Mouse (Mus musculus): ENCODE data around the gene Ctnnbip1. TPM values are rescaled to one million over a fixed set of nuclear protein-coding genes. Genes with fewer than 3 reads are reported as not detected.
A peak's percentile ranks its signal among the peaks of the same experiment; 100 is the strongest.

Gene Ctnnbip1
- 10 to 100 TPM; 40.3 to 41.9 TPM for total RNA-seq (2021)

- peak; percentile 93 to 98 for DNase-seq (ENCODE audit: low spot score in 2 of 2)
- intact Hi-C loops (cut with DNase I) = no loop called here
These were observed at the start of gene Ctnnbip1 for GRCm38 (mm10) chr4:149517868-149518340. Gene Ctnnbip1, plus strand, starts transcription at chr4:149518236.

GRCm38 (mm10) chr4:149469557-149469956, 48.5 kb upstream of the Ctnnbip1 start:
- intact Hi-C loops (cut with DNase I) = no loop called here
- DNase-seq (ENCODE audit: low spot score in 2 of 2) = no peak

GRCm38 (mm10) chr4:149475096-149475495, 42.9 kb upstream of the Ctnnbip1 start:
- DNase-seq (ENCODE audit: low spot score in 2 of 2) = no peak
- intact Hi-C loops (cut with DNase I) = no loop called here

GRCm38 (mm10) chr4:149477078-149477477, 41.0 kb upstream of the Ctnnbip1 start, which contains the start of gene Tmem274:
Gene Tmem274, plus strand, starts transcription at chr4:149477378.
- DNase-seq (ENCODE audit: low spot score in 2 of 2) = no peak
- intact Hi-C loops (cut with DNase I) = no loop called here

GRCm38 (mm10) chr4:149484566-149484965, 33.5 kb upstream of the Ctnnbip1 start:
- intact Hi-C loops (cut with DNase I) = no loop called here
- peak in 1 of 2 experiments; percentile 23 for DNase-seq (ENCODE audit: low spot score in 2 of 2)

- intact Hi-C loops (cut with DNase I) = loop anchor here (5.0 kb wide), 1 partner anchor 57 kb away; no protein-coding TSS in a partner anchor
- DNase-seq (ENCODE audit: low spot score in 2 of 2) = peak; percentile 92 to 94
These were observed 32.8 kb upstream of the Ctnnbip1 start, which contains the start of the genes Nmnat1 and Lzic for GRCm38 (mm10) chr4:149485053-149485824. Gene Nmnat1, minus strand, starts transcription at chr4:149485202. Gene Lzic, plus strand, starts transcription at chr4:149485229.

GRCm38 (mm10) chr4:149485825-149486206, 32.2 kb upstream of the Ctnnbip1 start:
- intact Hi-C loops (cut with DNase I) = loop anchor here (5.0 kb wide), 1 partner anchor 56 kb away; no protein-coding TSS in a partner anchor
- DNase-seq (ENCODE audit: low spot score in 2 of 2) = peak; percentile 10 to 33

- intact Hi-C loops (cut with DNase I) = loop anchor here (5.0 kb wide), 1 partner anchor 55 kb away; no protein-coding TSS in a partner anchor
- no peak for DNase-seq (ENCODE audit: low spot score in 2 of 2)
These were observed 30.3 kb upstream of the Ctnnbip1 start for GRCm38 (mm10) chr4:149487729-149488128.

GRCm38 (mm10) chr4:149489415-149490240, 28.4 kb upstream of the Ctnnbip1 start:
- intact Hi-C loops (cut with DNase I) = loop anchor here (5.0 kb wide), 1 partner anchor 53 kb away; no protein-coding TSS in a partner anchor
- DNase-seq (ENCODE audit: low spot score in 2 of 2) = no peak

- intact Hi-C loops (cut with DNase I) = no loop called here
- no peak for DNase-seq (ENCODE audit: low spot score in 2 of 2)
These were observed 26.9 kb upstream of the Ctnnbip1 start for GRCm38 (mm10) chr4:149491151-149491550.

GRCm38 (mm10) chr4:149496612-149497011, 21.4 kb upstream of the Ctnnbip1 start:
- DNase-seq (ENCODE audit: low spot score in 2 of 2) = peak in 1 of 2 experiments; percentile 35
- intact Hi-C loops (cut with DNase I) = no loop called here

GRCm38 (mm10) chr4:149498901-149499300, 19.1 kb upstream of the Ctnnbip1 start:
- no peak for DNase-seq (ENCODE audit: low spot score in 2 of 2)
- intact Hi-C loops (cut with DNase I) = no loop called here

GRCm38 (mm10) chr4:149499790-149500189, 18.2 kb upstream of the Ctnnbip1 start:
- intact Hi-C loops (cut with DNase I) = no loop called here
- DNase-seq (ENCODE audit: low spot score in 2 of 2) = no peak

GRCm38 (mm10) chr4:149504363-149504762, 13.7 kb upstream of the Ctnnbip1 start:
- no peak for DNase-seq (ENCODE audit: low spot score in 2 of 2)
- intact Hi-C loops (cut with DNase I) = no loop called here

GRCm38 (mm10) chr4:149504858-149505257, 13.2 kb upstream of the Ctnnbip1 start:
- DNase-seq (ENCODE audit: low spot score in 2 of 2) = no peak
- intact Hi-C loops (cut with DNase I) = no loop called here

GRCm38 (mm10) chr4:149505261-149505967, 12.6 kb upstream of the Ctnnbip1 start:
- DNase-seq (ENCODE audit: low spot score in 2 of 2) = no peak
- intact Hi-C loops (cut with DNase I) = no loop called here

- no peak for DNase-seq (ENCODE audit: low spot score in 2 of 2)
- intact Hi-C loops (cut with DNase I) = no loop called here
These were observed 11.1 kb upstream of the Ctnnbip1 start for GRCm38 (mm10) chr4:149506904-149507303.

GRCm38 (mm10) chr4:149511221-149511646, 6.8 kb upstream of the Ctnnbip1 start:
- DNase-seq (ENCODE audit: low spot score in 2 of 2) = peak in 1 of 2 experiments; percentile 24
- intact Hi-C loops (cut with DNase I) = no loop called here

GRCm38 (mm10) chr4:149512072-149512471, 6.0 kb upstream of the Ctnnbip1 start:
- intact Hi-C loops (cut with DNase I) = no loop called here

More at GRCm38 (mm10) chr4:149512072-149512471, 6.0 kb upstream of the Ctnnbip1 start:
- no peak for DNase-seq (ENCODE audit: low spot score in 2 of 2)
